Mouse (Mus musculus): ENCODE measurements around the gene Serpina1f. TPM values are rescaled to one million over a fixed set of nuclear protein-coding genes. Genes with fewer than 3 reads are reported as not detected.
"Not testable (repeated sequence)": the region's sequence is repeated elsewhere in the genome, so short reads cannot be mapped to it uniquely, and the experiment has no call there.

Serpina1f gene
- total RNA-seq (2021), result not detected
- long read RNA-seq, result 0 reads

- no peak for DNase-seq (ENCODE audit: low spot score in 2 of 2)
Measured at GRCm38 (mm10) chr12:103695429-103695828, at the start of gene Serpina1f. Gene Serpina1f (minus strand): TSS chr12:103695529.

- not testable (repeated sequence) for DNase-seq (ENCODE audit: low spot score in 2 of 2)
Measured at GRCm38 (mm10) chr12:103737791-103738580, 42.7 kb upstream of the Serpina1f start.

- DNase-seq (ENCODE audit: low spot score in 2 of 2), result not testable (repeated sequence)
Measured at GRCm38 (mm10) chr12:103735566-103735965, 40.2 kb upstream of the Serpina1f start.

- not testable (repeated sequence) for DNase-seq (ENCODE audit: low spot score in 2 of 2)
Measured at GRCm38 (mm10) chr12:103735101-103735500, 39.8 kb upstream of the Serpina1f start.

- DNase-seq (ENCODE audit: low spot score in 2 of 2), result no peak
Measured at GRCm38 (mm10) chr12:103711537-103711936, 16.2 kb upstream of the Serpina1f start.

- no peak for DNase-seq (ENCODE audit: low spot score in 2 of 2)
Measured at GRCm38 (mm10) chr12:103710405-103710804, 15.1 kb upstream of the Serpina1f start.

GRCm38 (mm10) chr12:103706113-103706512, 10.8 kb upstream of the Serpina1f start:
- no peak for DNase-seq (ENCODE audit: low spot score in 2 of 2)

- DNase-seq (ENCODE audit: low spot score in 2 of 2), result no peak
Measured at GRCm38 (mm10) chr12:103705547-103705946, 10.2 kb upstream of the Serpina1f start.

GRCm38 (mm10) chr12:103700144-103700750, 4.9 kb upstream of the Serpina1f start:
- no peak for DNase-seq (ENCODE audit: low spot score in 2 of 2)

- no peak for DNase-seq (ENCODE audit: low spot score in 2 of 2)
Measured at GRCm38 (mm10) chr12:103688221-103688814, 7.0 kb downstream of the Serpina1f start.

- no peak for DNase-seq (ENCODE audit: low spot score in 2 of 2)
Measured at GRCm38 (mm10) chr12:103687021-103687420, 8.3 kb downstream of the Serpina1f start.

GRCm38 (mm10) chr12:103686050-103686449, 9.3 kb downstream of the Serpina1f start:
- peak; percentile 52 to 73 for DNase-seq (ENCODE audit: low spot score in 2 of 2)

GRCm38 (mm10) chr12:103685386-103685785, 9.9 kb downstream of the Serpina1f start:
- DNase-seq (ENCODE audit: low spot score in 2 of 2), result no peak

- DNase-seq (ENCODE audit: low spot score in 2 of 2), result no peak
Measured at GRCm38 (mm10) chr12:103683775-103684174, 11.6 kb downstream of the Serpina1f start.

- DNase-seq (ENCODE audit: low spot score in 2 of 2), result no peak
Measured at GRCm38 (mm10) chr12:103681739-103682138, 13.6 kb downstream of the Serpina1f start.

GRCm38 (mm10) chr12:103681169-103681568, 14.2 kb downstream of the Serpina1f start:
- DNase-seq (ENCODE audit: low spot score in 2 of 2), result no peak

GRCm38 (mm10) chr12:103679853-103680252, 15.5 kb downstream of the Serpina1f start:
- not testable (repeated sequence) for DNase-seq (ENCODE audit: low spot score in 2 of 2)

GRCm38 (mm10) chr12:103676039-103676438, 19.3 kb downstream of the Serpina1f start, which contains the start of gene Serpina16:
Gene Serpina16 (minus strand): TSS chr12:103676139.
- DNase-seq (ENCODE audit: low spot score in 2 of 2), result no peak

- no peak for DNase-seq (ENCODE audit: low spot score in 2 of 2)
Measured at GRCm38 (mm10) chr12:103673179-103673578, 22.1 kb downstream of the Serpina1f start.

GRCm38 (mm10) chr12:103671483-103671882, 23.8 kb downstream of the Serpina1f start:
- DNase-seq (ENCODE audit: low spot score in 2 of 2), result no peak

GRCm38 (mm10) chr12:103670964-103671363, 24.4 kb downstream of the Serpina1f start:
- no peak for DNase-seq (ENCODE audit: low spot score in 2 of 2)

GRCm38 (mm10) chr12:103670344-103670743, 25.0 kb downstream of the Serpina1f start:
- peak; percentile 58 to 74 for DNase-seq (ENCODE audit: low spot score in 2 of 2)
